Mouse (Mus musculus) CH12.LX (cell line): ENCODE data around the gene Dclk1. TPM values are rescaled to one million over a fixed set of nuclear protein-coding genes. Genes with fewer than 3 reads are reported as not detected.

Experiments used
- DNase-seq: peaks from one replicate; pipeline ENCODE4 v3.0.0-alpha.2; 2013; ENCODE audit errors: extremely low read depth
- H3K27ac ChIP-seq: 2 replicates; pipeline ENCODE4 v1.5.1; 2012; ENCODE audit warnings: low read depth, mild to moderate bottlenecking, control low read depth, moderate library complexity; ENCODE audit not compliant: insufficient read depth
- H3K27me3 ChIP-seq: replicated peaks from 2 replicates; pipeline ENCODE3; 2012; ENCODE audit warnings: inconsistent platforms
- H3K36me3 ChIP-seq, 2 experiments: replicated peaks in 1 of 2; 2 replicates each; pipeline versions ENCODE3 to v1.6.1; 2012; ENCODE audit warnings: inconsistent platforms in 1 of 2, low read length in 1 of 2, mild to moderate bottlenecking in 1 of 2, mixed read lengths in 1 of 2, moderate library complexity in 1 of 2; ENCODE audit not compliant: control insufficient read depth in 1 of 2, insufficient read depth in 1 of 2
- H3K4me1 ChIP-seq, 2 experiments: 2 replicates each; pipeline ENCODE4 v1.6.1; 2012; ENCODE audit warnings: inconsistent platforms in 1 of 2, moderate library complexity in 1 of 2; ENCODE audit not compliant: insufficient read depth in 2 of 2, control insufficient read depth in 1 of 2
- H3K4me2 ChIP-seq: 2 replicates; pipeline ENCODE4 v1.6.1; 2012; ENCODE audit warnings: low read depth, mild to moderate bottlenecking, control low read depth; ENCODE audit not compliant: poor library complexity, insufficient read depth, severe bottlenecking
- H3K4me3 ChIP-seq, 3 experiments: fragments of 150-350 bp in 1 of 3; sonication (generic) in 1 of 3; replicated peaks in 1 of 3; 2 replicates each; pipeline versions ENCODE3 to v1.5.1; 2011 to 2012; ENCODE audit warnings: low read depth in 2 of 3, low read length in 2 of 3, mild to moderate bottlenecking in 2 of 3, moderate library complexity in 2 of 3, control low read depth in 1 of 3, improper control_type of control experiment in 1 of 3, inconsistent platforms in 1 of 3, mixed read lengths in 1 of 3; ENCODE audit not compliant: poor library complexity in 1 of 3
- H3K79me2 ChIP-seq: replicated peaks from 2 replicates; pipeline ENCODE4 v1.6.1; 2012; ENCODE audit warnings: mild to moderate bottlenecking, moderate library complexity; ENCODE audit not compliant: control insufficient read depth, poor library complexity, insufficient read depth, severe bottlenecking; ENCODE audit errors: extremely low read depth
- H3K9ac ChIP-seq: 2 replicates; pipeline ENCODE4 v1.6.1; 2012; ENCODE audit warnings: low read depth, mild to moderate bottlenecking, control low read depth, moderate library complexity; ENCODE audit not compliant: insufficient read depth
- H3K9me3 ChIP-seq: replicated peaks from 2 replicates; pipeline ENCODE3; 2012; ENCODE audit warnings: low read length, inconsistent platforms, mixed read lengths
- CHD1 ChIP-seq: IDR thresholded peaks from 2 replicates; pipeline ENCODE4 v1.6.1; 2012; ENCODE audit warnings: low read depth, low read length, improper control_type of control experiment, inconsistent platforms
- CHD2 ChIP-seq: IDR thresholded peaks from 2 replicates; pipeline ENCODE4 v1.6.1; 2011; ENCODE audit warnings: low read length, improper control_type of control experiment
- E2F4 ChIP-seq: IDR thresholded peaks from 2 replicates; pipeline ENCODE4 v1.6.1; 2011; ENCODE audit warnings: low read depth, low read length, improper control_type of control experiment; ENCODE audit not compliant: insufficient replicate concordance
- ELF1 ChIP-seq: IDR thresholded peaks from 2 replicates; pipeline ENCODE4 v1.6.1; 2014; ENCODE audit warnings: low read depth, mild to moderate bottlenecking, inconsistent platforms, low read length, improper control_type of control experiment
- EP300 ChIP-seq: IDR thresholded peaks from 2 replicates; pipeline ENCODE4 v1.6.1; 2011; ENCODE audit warnings: low read length, improper control_type of control experiment
- ETS1 ChIP-seq: conservative IDR thresholded peaks from 2 replicates; pipeline ENCODE4 v1.6.1; 2012; ENCODE audit warnings: low read depth, mild to moderate bottlenecking, inconsistent platforms, low read length, improper control_type of control experiment, moderate library complexity
- HCFC1 ChIP-seq: IDR thresholded peaks from 2 replicates; pipeline ENCODE4 v1.6.1; 2012; ENCODE audit warnings: low read depth, mild to moderate bottlenecking, inconsistent platforms, low read length, improper control_type of control experiment
- IRF4 ChIP-seq: IDR thresholded peaks from 2 replicates; pipeline ENCODE4 v1.6.1; 2014; ENCODE audit warnings: low read depth, mild to moderate bottlenecking, inconsistent platforms, low read length, improper control_type of control experiment
- MAFK ChIP-seq: IDR thresholded peaks from 2 replicates; pipeline ENCODE4 v1.6.1; 2011; ENCODE audit warnings: low read length, improper control_type of control experiment; ENCODE audit not compliant: insufficient replicate concordance
- MAZ ChIP-seq: IDR thresholded peaks from 2 replicates; pipeline ENCODE4 v1.6.1; 2012; ENCODE audit warnings: low read depth, mild to moderate bottlenecking, inconsistent platforms, low read length, improper control_type of control experiment, moderate library complexity
- MXI1 ChIP-seq: IDR thresholded peaks from 2 replicates; pipeline ENCODE4 v1.6.1; 2011; ENCODE audit warnings: mild to moderate bottlenecking, low read depth, low read length, improper control_type of control experiment
- NELFE ChIP-seq: IDR thresholded peaks from 2 replicates; pipeline ENCODE4 v1.6.1; 2011; ENCODE audit warnings: low read depth, low read length, improper control_type of control experiment
- NRF1 ChIP-seq: IDR thresholded peaks from 2 replicates; pipeline ENCODE4 v1.6.1; 2014; ENCODE audit warnings: low read depth, mild to moderate bottlenecking, inconsistent platforms, low read length, improper control_type of control experiment, moderate library complexity
- PAX5 ChIP-seq: IDR thresholded peaks from 2 replicates; pipeline ENCODE4 v1.6.1; 2012; ENCODE audit warnings: low read length, inconsistent platforms, mixed read lengths
- POLR2AphosphoS2 ChIP-seq: IDR thresholded peaks from 2 replicates; pipeline ENCODE4 v1.6.1; 2011; ENCODE audit warnings: low read depth, low read length, improper control_type of control experiment
- RCOR1 ChIP-seq: conservative IDR thresholded peaks from 2 replicates; pipeline ENCODE4 v1.6.1; 2012; ENCODE audit warnings: low read depth, mild to moderate bottlenecking, inconsistent platforms, low read length, improper control_type of control experiment
- TBP ChIP-seq: conservative IDR thresholded peaks from 2 replicates; pipeline ENCODE4 v1.6.1; 2011; ENCODE audit warnings: low read depth, low read length, improper control_type of control experiment
- TCF12 ChIP-seq: IDR thresholded peaks from 2 replicates; pipeline ENCODE4 v1.6.1; 2014; ENCODE audit warnings: low read depth, mild to moderate bottlenecking, inconsistent platforms, low read length, improper control_type of control experiment
- UBTF ChIP-seq: IDR thresholded peaks from 2 replicates; pipeline ENCODE4 v1.6.1; 2012; ENCODE audit warnings: low read depth, mild to moderate bottlenecking, inconsistent platforms, low read length, improper control_type of control experiment, moderate library complexity
- USF1 ChIP-seq: IDR thresholded peaks from 2 replicates; pipeline ENCODE4 v1.6.1; 2014; ENCODE audit warnings: low read depth, mild to moderate bottlenecking, inconsistent platforms, low read length, improper control_type of control experiment
- ZC3H11A ChIP-seq: IDR thresholded peaks from 2 replicates; pipeline ENCODE4 v1.6.1; 2012; ENCODE audit warnings: low read depth, mild to moderate bottlenecking, inconsistent platforms, low read length, improper control_type of control experiment
- ZKSCAN1 ChIP-seq: IDR thresholded peaks from 2 replicates; pipeline ENCODE4 v1.6.1; 2012; ENCODE audit warnings: low read depth, inconsistent platforms, low read length, improper control_type of control experiment, borderline replicate concordance
- ZMIZ1 ChIP-seq: IDR thresholded peaks from 2 replicates; pipeline ENCODE4 v1.6.1; 2012; ENCODE audit warnings: low read depth, mild to moderate bottlenecking, inconsistent platforms, low read length, improper control_type of control experiment
- dilution Hi-C: fragments of 300-500 bp; cut with MboI; formaldehyde crosslinking; loops from 2 replicates; pipeline ENCODE4 v1.14.3; 2020; ENCODE audit warnings: low sequenced_read_pairs; ENCODE audit not compliant: extremely low pct_unique_long_range_greater_than_20kb, extremely low pct_ligation_motif_present
- in situ Hi-C: fragments of 300-500 bp; cut with MboI; formaldehyde crosslinking; loops from 3 replicates; pipeline ENCODE4 v1.14.3; 2019; ENCODE audit warnings: low sequenced_read_pairs, low pct_ligation_motif_present, low pct_unique_long_range_greater_than_20kb, mixed read lengths
- polyA plus RNA-seq: library from polyadenylated mRNA; unstranded; fragments of >175 nt; gene quantifications from 2 replicates; pipeline ENCODE4 v1.2.1, GENCODE M21; 2012; ENCODE audit warnings: low read depth; ENCODE audit not compliant: insufficient read length
- total RNA-seq, 2 experiments: library from RNA; depleted of rRNA; stranded (reverse); fragments of 300-350 nt in 1 of 2; fragments of >200 nt in 1 of 2; gene quantifications; 2 replicates each; pipeline ENCODE4 v1.2.3; 2012 to 2014

Gene Dclk1
- total and polyA plus RNA-seq, 3 experiments, result not detected

- in situ Hi-C loops, result no loop called here
- no peak overlapping the region for H3K27ac ChIP-seq
- no peaks in the 10 kb centered on the region for H3K4me1 ChIP-seq
- H3K27me3 ChIP-seq, result no peaks in the 10 kb centered on the region
- no peak overlapping the region for H3K4me2 ChIP-seq
- TF ChIP-seq EP300, result no peak
- no peak for TF ChIP-seq PAX5
- TF ChIP-seq USF1, result no peak
- TF ChIP-seq MAFK, result no peak
- no peak for TF ChIP-seq ZMIZ1
- no peak for TF ChIP-seq ZC3H11A
- TF ChIP-seq MXI1, result no peak
- TF ChIP-seq UBTF, result no peak
- no peak for TF ChIP-seq RCOR1
- TF ChIP-seq TBP, result no peak
- TF ChIP-seq POLR2AphosphoS2, result no peak
- TF ChIP-seq NRF1, result no peak
- TF ChIP-seq ELF1, result no peak
- TF ChIP-seq, all 38 proteins: peak for 0
- DNase-seq, result no peak
- Histone ChIP-seq H3K79me2 (no peaks in the 10 kb centered on the region), H3K4me3 (no peak overlapping the region), H3K9ac (no peak overlapping the region), H3K9me3 (peaks cover 76% of the 10 kb centered on the region), H3K36me3 (no peaks in the 10 kb centered on the region)
- dilution Hi-C loops, result no loop called here
These were observed 275.4 kb downstream of the Dclk1 start for GRCm38 (mm10) chr3:55517454-55518014.

- TF ChIP-seq CHD1 (no peak), TCF12 (no peak), ZKSCAN1 (no peak), USF1 (no peak), HCFC1 (no peak), CHD2 (no peak), EP300 (no peak), ETS1 (no peak), NRF1 (no peak), IRF4 (no peak), ZMIZ1 (no peak), MAFK (no peak), MAZ (no peak), NELFE (no peak), E2F4 (no peak)
- Histone ChIP-seq H3K4me1 (no peaks in the 10 kb centered on the region), H3K79me2 (no peaks in the 10 kb centered on the region), H3K27ac (no peak overlapping the region), H3K36me3 (no peaks in the 10 kb centered on the region), H3K4me3 (no peak overlapping the region), H3K9me3 (peaks cover 69% of the 10 kb centered on the region), H3K9ac (no peak overlapping the region), H3K4me2 (no peak overlapping the region), H3K27me3 (no peaks in the 10 kb centered on the region)
- in situ Hi-C loops (no loop called here), dilution Hi-C loops (no loop called here)
- no peak for DNase-seq
These were observed 278.3 kb downstream of the Dclk1 start for GRCm38 (mm10) chr3:55520240-55521180.
